Mouse (Mus musculus) liver, embryonic 12.5 days (tissue): ENCODE data around the gene Flnb. TPM values are rescaled to one million over a fixed set of nuclear protein-coding genes. Genes with fewer than 3 reads are reported as not detected.

Experiments used
- ATAC-seq: fragments of 200-750 bp; cut with Nextera tagmentation; 2 replicates; pipeline ENCODE4 v1.8.0; 2017; ENCODE audit warnings: moderate number of reproducible peaks, mild to moderate bottlenecking, moderate library complexity
- H3K27ac ChIP-seq: fragments of 300-500 bp; sonication (generic); 2 replicates; pipeline ENCODE4 v1.5.1; 2016; ENCODE audit warnings: mild to moderate bottlenecking
- H3K27me3 ChIP-seq: fragments of 300-500 bp; sonication (generic); replicated peaks from 2 replicates; pipeline ENCODE4 v1.6.1; 2016; ENCODE audit warnings: mild to moderate bottlenecking, moderate library complexity
- H3K36me3 ChIP-seq: fragments of 300-500 bp; sonication (generic); 2 replicates; pipeline ENCODE4 v1.6.1; 2016; ENCODE audit warnings: mild to moderate bottlenecking, moderate library complexity
- H3K4me1 ChIP-seq: fragments of 300-500 bp; sonication (generic); 2 replicates; pipeline ENCODE4 v1.6.1; 2016
- H3K4me2 ChIP-seq: fragments of 300-500 bp; sonication (generic); 2 replicates; pipeline ENCODE4 v1.6.1; 2016; ENCODE audit warnings: mild to moderate bottlenecking, moderate library complexity
- H3K4me3 ChIP-seq: fragments of 300-500 bp; sonication (generic); 2 replicates; pipeline ENCODE4 v1.5.1; 2016; ENCODE audit warnings: mild to moderate bottlenecking, moderate library complexity
- H3K9ac ChIP-seq: fragments of 300-500 bp; sonication (generic); 2 replicates; pipeline ENCODE4 v1.6.1; 2016; ENCODE audit warnings: mild to moderate bottlenecking, moderate library complexity
- H3K9me3 ChIP-seq: fragments of 300-500 bp; sonication (generic); replicated peaks from 2 replicates; pipeline ENCODE4 v1.6.1; 2016; ENCODE audit warnings: mild to moderate bottlenecking, moderate library complexity
- WGBS: fragments of 180-500 bp; shearing (Covaris S2); methylation state at CpG from one replicate; pipeline ENCODE4 v1.1.7; 2016; ENCODE audit not compliant: insufficient replicate concordance; 5-methylcytosine and 5-hydroxymethylcytosine counted together
- polyA plus RNA-seq: library from polyadenylated mRNA; unstranded; fragments of >200 nt; fragmentation: Nextera tagmentation; extraction: Ambion mirVana; gene quantifications from 2 replicates; pipeline ENCODE4 v1.2.1, GENCODE M21; 2016

Flnb gene
- polyA plus RNA-seq, 1 experiment from 2014 or later, result 7.4 TPM

GRCm38 (mm10) chr14:7991108-7991776 is 173.5 kb downstream of the Flnb start:
- peak overlapping the region; percentile 45 for H3K27ac ChIP-seq

DNA sequence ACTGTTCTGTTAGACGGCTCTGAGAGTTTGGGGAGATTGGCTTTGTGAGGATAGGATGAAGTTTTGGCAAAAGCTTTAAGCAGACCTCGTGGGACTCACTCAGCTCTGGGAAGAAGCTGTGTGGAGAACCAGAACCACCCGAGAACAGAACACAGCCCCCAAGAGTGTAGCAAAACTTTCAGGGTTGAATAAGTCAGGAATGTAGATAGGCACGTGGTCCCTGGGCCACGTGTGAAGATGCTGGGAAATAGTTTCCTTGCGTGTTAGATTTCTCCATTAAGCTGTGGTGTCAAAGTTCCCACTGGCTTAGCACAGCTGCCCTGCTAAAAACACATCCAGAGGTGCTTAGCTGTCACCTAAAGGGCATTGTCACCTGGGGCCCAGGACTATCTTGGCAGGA is 174.4 kb downstream of the Flnb start:
- Histone ChIP-seq H3K9me3 (no peaks in the 10 kb centered on the region), H3K36me3 (no peaks in the 10 kb centered on the region), H3K27ac (no peak overlapping the region), H3K4me2 (no peak overlapping the region), H3K4me3 (no peak overlapping the region), H3K27me3 (no peaks in the 10 kb centered on the region), H3K9ac (no peak overlapping the region), H3K4me1 (peaks cover 5% of the 10 kb centered on the region; the same call in 1 of the 2 replicates)
- no peak for ATAC-seq
- WGBS, result 59% methylated on average over 6 of the region's 6 CpGs

More at GRCm38 (mm10) chr14:7991108-7991776, 173.5 kb downstream of the Flnb start:
- Histone ChIP-seq H3K4me3 (no peak overlapping the region), H3K9ac (no peak overlapping the region), H3K4me2 (no peak overlapping the region), H3K36me3 (no peaks in the 10 kb centered on the region), H3K27me3 (no peaks in the 10 kb centered on the region), H3K9me3 (no peaks in the 10 kb centered on the region), H3K4me1 (peaks cover 5% of the 10 kb centered on the region; the same call in 1 of the 2 replicates)
- 55% methylated on average over 5 of the region's 5 CpGs for WGBS
- ATAC-seq, result no peak

DNA sequence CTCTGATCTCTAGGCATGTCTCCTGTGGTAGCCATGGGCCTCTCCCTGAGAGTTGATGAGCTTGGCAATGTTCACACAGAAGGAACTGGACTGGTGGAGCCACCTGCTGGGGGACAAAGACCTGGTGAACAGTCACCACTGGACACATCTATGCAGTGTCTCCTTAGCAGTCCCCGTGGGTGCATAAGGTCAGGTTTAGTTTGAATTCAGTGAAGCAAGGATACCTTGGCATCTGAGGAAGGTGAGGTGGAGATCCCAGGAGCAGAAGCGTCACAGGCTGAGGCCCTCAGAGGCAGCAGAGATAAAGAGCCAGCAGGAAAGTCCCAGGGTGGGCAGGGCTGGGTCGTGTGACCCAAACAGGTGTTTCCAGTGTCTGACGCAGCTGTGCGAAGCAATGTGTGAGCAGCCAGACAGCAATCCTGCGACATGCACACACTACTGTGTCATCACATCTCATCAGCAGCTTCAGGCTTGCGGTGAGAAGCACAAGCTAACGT is 176.6 kb downstream of the Flnb start, which contains the start of gene Dnase1l3:
Gene Dnase1l3 (minus strand): TSS at position 303 of the 497 bp plus-strand sequence.
- Histone ChIP-seq H3K9ac (no peak within 1 kb of the TSS), H3K27ac (no peak within 1 kb of the TSS), H3K4me3 (no peak within 1 kb of the TSS), H3K27me3 (peaks cover 10% of the 10 kb centered on the region; the same call in 1 of the 2 replicates), H3K36me3 (no peaks in the 10 kb centered on the region), H3K4me1 (peaks cover 5% of the 10 kb centered on the region; the same call in 1 of the 2 replicates), H3K9me3 (no peaks in the 10 kb centered on the region), H3K4me2 (no peak within 1 kb of the TSS)
- 45% methylated on average over 8 of the region's 8 CpGs for WGBS
- no peak for ATAC-seq

DNA sequence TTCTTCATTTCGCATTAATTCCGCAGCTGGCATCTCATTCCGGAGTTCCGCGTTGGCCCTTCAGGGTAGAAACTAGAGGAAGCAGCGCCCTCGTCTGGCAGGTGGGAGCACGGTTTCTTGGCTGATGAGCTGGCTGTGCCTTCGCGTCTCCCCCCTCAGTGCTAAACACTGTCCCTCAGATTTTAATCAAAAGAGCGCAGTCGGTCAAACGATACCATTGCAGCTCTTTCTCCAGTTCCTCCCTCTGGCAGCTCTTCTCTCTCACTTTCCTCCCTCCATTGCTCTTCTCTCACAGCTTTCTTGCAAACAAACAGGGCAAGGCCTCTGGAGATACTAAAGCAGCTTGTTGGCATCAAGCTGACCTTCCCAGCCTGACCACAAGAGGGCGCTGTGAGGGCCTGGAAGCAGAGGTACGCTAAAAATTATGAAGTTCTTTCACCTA is 179.5 kb downstream of the Flnb start:
- whole genome bisulfite sequencing, result 2% methylated on average over 15 of the region's 15 CpGs
- Histone ChIP-seq H3K9me3 (no peaks in the 10 kb centered on the region), H3K4me1 (peaks cover 13% of the 10 kb centered on the region), H3K36me3 (no peaks in the 10 kb centered on the region), H3K9ac (no peak overlapping the region), H3K27ac (no peak overlapping the region), H3K4me2 (peak overlapping the region; percentile 51), H3K27me3 (peaks cover 40% of the 10 kb centered on the region), H3K4me3 (peak overlapping the region; percentile 18; the same call in 1 of the 2 replicates)
- no peak for ATAC-seq

GRCm38 (mm10) chr14:7999030-7999429 is 181.3 kb downstream of the Flnb start:
- no peak for ATAC-seq
- no peak overlapping the region for H3K27ac ChIP-seq
- WGBS, result 57% methylated on average over 3 of the region's 3 CpGs

DNA sequence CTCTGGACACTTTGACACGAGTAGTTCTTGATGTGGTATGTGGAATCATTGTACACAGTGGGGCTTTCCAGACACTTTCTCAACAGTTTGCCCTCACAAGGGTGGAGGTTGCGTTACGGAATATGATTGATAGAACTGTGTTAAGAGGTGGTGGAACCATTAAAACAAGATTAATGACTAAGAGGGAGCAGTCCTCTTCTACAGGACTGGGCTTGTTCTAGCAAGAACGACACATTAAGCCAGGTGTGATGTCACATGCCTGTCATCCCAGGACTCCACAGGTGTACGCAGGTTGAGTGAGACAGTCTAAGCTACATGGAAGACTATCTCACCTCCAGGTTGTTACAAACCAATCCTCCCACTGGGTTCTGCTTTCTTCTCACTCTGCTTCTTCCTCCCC is 181.7 kb downstream of the Flnb start:
- WGBS, result 63% methylated on average over 5 of the region's 5 CpGs
- peaks cover 13% of the 10 kb centered on the region for H3K4me1 ChIP-seq
- H3K9ac ChIP-seq, result no peak overlapping the region
- no peaks in the 10 kb centered on the region for H3K9me3 ChIP-seq
- H3K27ac ChIP-seq, result no peak overlapping the region
- H3K27me3 ChIP-seq, result peaks cover 61% of the 10 kb centered on the region
- no peak overlapping the region for H3K4me2 ChIP-seq
- no peak overlapping the region for H3K4me3 ChIP-seq
- ATAC-seq, result no peak
- no peaks in the 10 kb centered on the region for H3K36me3 ChIP-seq

More at GRCm38 (mm10) chr14:7999030-7999429, 181.3 kb downstream of the Flnb start:
- no peak overlapping the region for H3K4me3 ChIP-seq
- no peaks in the 10 kb centered on the region for H3K9me3 ChIP-seq
- peaks cover 57% of the 10 kb centered on the region for H3K27me3 ChIP-seq
- no peak overlapping the region for H3K9ac ChIP-seq
- no peaks in the 10 kb centered on the region for H3K36me3 ChIP-seq
- peaks cover 13% of the 10 kb centered on the region for H3K4me1 ChIP-seq
- H3K4me2 ChIP-seq, result no peak overlapping the region

DNA sequence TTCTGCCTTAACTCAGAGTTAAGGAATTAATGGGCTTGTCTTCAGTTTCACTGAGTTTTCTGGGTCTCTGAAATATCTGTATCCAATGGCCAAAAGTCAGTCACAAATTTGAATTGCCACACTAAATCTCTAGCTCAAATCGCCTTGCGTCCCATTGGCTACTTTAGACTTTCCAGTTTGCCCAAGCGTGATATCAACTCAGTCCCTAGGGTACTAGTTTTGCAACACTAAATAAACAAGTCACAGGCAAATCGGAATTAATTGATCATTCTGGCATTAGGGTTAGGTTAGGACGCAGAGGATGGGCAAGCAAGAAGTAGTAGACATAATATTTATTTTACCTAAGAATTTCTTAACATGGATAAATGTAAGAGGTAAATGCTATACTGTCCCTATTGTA is 182.5 kb downstream of the Flnb start:
- Histone ChIP-seq H3K27me3 (peaks cover 64% of the 10 kb centered on the region), H3K27ac (no peak overlapping the region), H3K36me3 (no peaks in the 10 kb centered on the region), H3K4me1 (peaks cover 13% of the 10 kb centered on the region), H3K4me2 (no peak overlapping the region), H3K9ac (no peak overlapping the region), H3K9me3 (no peaks in the 10 kb centered on the region), H3K4me3 (no peak overlapping the region)
- 62% methylated on average over 5 of the region's 5 CpGs for WGBS
- no peak for ATAC-seq

Other genes with a start within 250 kb of the Flnb start
- gene Gm3558, start 249.4 kb upstream of the Flnb start, polyA plus RNA-seq, result 0.11 TPM in 1 of 2 replicates, not detected in the other
- gene Gm10338, start 222.4 kb upstream of the Flnb start, polyA plus RNA-seq, result not detected in 2 replicates
- not detected in 2 replicates for gene Gm10128, start 174.0 kb upstream of the Flnb start, polyA plus RNA-seq
- not detected in 2 replicates for gene Gm26661, start 26.4 kb upstream of the Flnb start, polyA plus RNA-seq
- not detected in 2 replicates for gene Gm45521, start 139.3 kb downstream of the Flnb start, polyA plus RNA-seq
- gene Dnase1l3, start 176.6 kb downstream of the Flnb start, polyA plus RNA-seq, result 0.72 and 0.79 TPM in 2 replicates
- gene Abhd6, start 184.9 kb downstream of the Flnb start, polyA plus RNA-seq, result 8.2 and 10.6 TPM in 2 replicates